In genomic region chr5:29575085-29575484, GRCm38 (mm10) we compare ENCODE assay signal across 21 mouse cellular contexts. TPM values are rescaled to one million over a fixed set of nuclear protein-coding genes. Genes with fewer than 3 reads are reported as not detected.
DNase-seq lines count a peak whose midpoint lies in the region; ATAC-seq and TF ChIP-seq lines count a peak whose summit lies in the region.
"Had no signal": no experiment of that assay in that cellular context is flagged by ENCODE, and none has a peak within 500 bp of the region (broad histone marks: within the 10 kb centered on the region; RNA-seq: fewer than 3 reads in every experiment).

No protein-coding gene starts in this region.

- no peaks in the 10 kb centered on the region for H3K9me3 ChIP-seq in kidney, postnatal 0 days (replicated peaks; ENCODE audit: low read length)
- no peaks in the 10 kb centered on the region for H3K9me3 ChIP-seq in neural tube, embryonic 15.5 days (replicated peaks)
- H3K9me3 ChIP-seq: forebrain, embryonic 12.5 days; hindbrain, embryonic 15.5 days had no signal

- no peak overlapping the region for H3K27ac ChIP-seq in kidney, postnatal 0 days
- 0 out of 2 replicates have a peak overlapping the region, but pooled peaks have one; percentile 9 for H3K27ac ChIP-seq in neural tube, embryonic 15.5 days (replicated peaks)
- H3K27ac ChIP-seq: embryonic facial prominence, embryonic 12.5 days; forebrain, embryonic 12.5 days; heart, embryonic 13.5 days; hindbrain, embryonic 15.5 days had no signal

- 37% methylated on average over 2 of the region's 2 CpGs for WGBS in kidney, postnatal 0 days
- WGBS in neural tube, embryonic 15.5 days: 51% methylated on average over 2 of the region's 2 CpGs

- H3K4me1 ChIP-seq in kidney, postnatal 0 days (replicated peaks; ENCODE audit: insufficient read depth, low read length): peaks cover 7% of the 10 kb centered on the region; the same call in 1 of the 2 replicates
- peaks cover 28% of the 10 kb centered on the region for H3K4me1 ChIP-seq in neural tube, embryonic 15.5 days

- intact Hi-C loops in left cerebral cortex, postnatal 4 days (cut with DNase I): no loop called here

- H3K4me2 ChIP-seq in kidney, postnatal 0 days (ENCODE audit: low read length): no peak overlapping the region
- H3K4me2 ChIP-seq in neural tube, embryonic 15.5 days: no peak overlapping the region
- H3K4me2 ChIP-seq: embryonic facial prominence, embryonic 12.5 days; forebrain, embryonic 12.5 days; heart, embryonic 13.5 days; hindbrain, embryonic 15.5 days had no signal

- no peak overlapping the region for H3K4me3 ChIP-seq in kidney, postnatal 0 days (replicated peaks; ENCODE audit: low read depth, low read length)
- no peak overlapping the region for H3K4me3 ChIP-seq in neural tube, embryonic 15.5 days (replicated peaks)
- H3K4me3 ChIP-seq: embryonic facial prominence, embryonic 12.5 days; forebrain, embryonic 12.5 days; heart, embryonic 13.5 days; hindbrain, embryonic 15.5 days had no signal

- no peaks in the 10 kb centered on the region for H3K27me3 ChIP-seq in kidney, postnatal 0 days (ENCODE audit: insufficient read depth, low read length)
- H3K27me3 ChIP-seq in neural tube, embryonic 15.5 days (replicated peaks): no peaks in the 10 kb centered on the region
- H3K27me3 ChIP-seq: embryonic facial prominence, embryonic 12.5 days; forebrain, embryonic 12.5 days; heart, embryonic 13.5 days; hindbrain, embryonic 15.5 days had no signal

- peak; percentile 6 for DNase-seq in embryo, embryonic 11 days
- no peak for DNase-seq in embryo, embryonic 9.5 days (ENCODE audit: extremely low spot score)
- peak; percentile 30 for DNase-seq in kidney, postnatal 0 days (ENCODE audit: low spot score)
- no peak for DNase-seq in kidney, postnatal 4 days
- DNase-seq in neural tube, embryonic 10.5 days (ENCODE audit: extremely low spot score, low spot score): no peak
- DNase-seq in skeletal muscle tissue, adult 2 months (ENCODE audit: low read depth, low spot score): peak; percentile 21
- no peak for DNase-seq in left cerebral cortex, postnatal 4 days
- DNase-seq: adrenal gland, postnatal 10 days; B cell, adult 2 months; cerebellum, adult 11-12 months; cerebellum, adult 9-11 months; cerebellum, postnatal 36 days; gastrocnemius, postnatal 25 days; heart, postnatal 36 days had no signal

- TF ChIP-seq CTCF in kidney, postnatal 0 days (IDR thresholded peaks at IDR 0.05; ENCODE audit: low read depth): no peak

- ATAC-seq in kidney, postnatal 0 days (replicated peaks; ENCODE audit: low FRiP score, low read depth): no peak
- no peak for ATAC-seq in neural tube, embryonic 15.5 days (ENCODE audit: low FRiP score)
- ATAC-seq: CD4-positive, CD25-positive, alpha-beta regulatory T cell, adult 4 months; forebrain, embryonic 16.5 days had no signal

- no peaks in the 10 kb centered on the region for H3K36me3 ChIP-seq in kidney, postnatal 0 days (ENCODE audit: insufficient read depth, low read length)
- H3K36me3 ChIP-seq in neural tube, embryonic 15.5 days: 0 out of 2 replicates have a peak, but pooled peaks cover 2% of the 10 kb centered on the region
- H3K36me3 ChIP-seq: forebrain, embryonic 12.5 days had no signal

- H3K9ac ChIP-seq in kidney, postnatal 0 days (ENCODE audit: low read depth, low read length): no peak overlapping the region
- H3K9ac ChIP-seq in neural tube, embryonic 15.5 days (replicated peaks): no peak overlapping the region
- H3K9ac ChIP-seq: embryonic facial prominence, embryonic 12.5 days; forebrain, embryonic 12.5 days; heart, embryonic 13.5 days; hindbrain, embryonic 15.5 days had no signal

RNA-seq across cellular contexts. Expression of gene Ube3c, which starts 6.0 kb away (rescaled TPM):
- 19.7 and 19.8 TPM in 2 replicates for polyA plus RNA-seq in kidney, postnatal 0 days (2015; fragmentation: Nextera tagmentation; extraction: Ambion mirVana)
- polyA plus RNA-seq in neural tube, embryonic 15.5 days (2015; fragmentation: Nextera tagmentation; extraction: Ambion mirVana): 32.5 and 36.9 TPM in 2 replicates
- total RNA-seq in left cerebral cortex, postnatal 4 days (2021): 10 to 100 TPM; 92.1 to 93.5 TPM

Comparison
In these comparisons a context has a peak if more than half of its experiments do, and no peak if none do; other contexts are left out.
1. DNase-seq: peak in embryo, embryonic 11 days (single experiment), kidney, postnatal 0 days (single experiment) and skeletal muscle tissue, adult 2 months (single experiment); none in embryo, embryonic 9.5 days (single experiment), kidney, postnatal 4 days (0 of 2), neural tube, embryonic 10.5 days (single experiment) and left cerebral cortex, postnatal 4 days (single experiment).